Mouse (Mus musculus) embryonic facial prominence, embryonic 13.5 days (tissue): Measurements from ENCODE around the gene Rrm1. TPM values are rescaled to one million over a fixed set of nuclear protein-coding genes. Genes with fewer than 3 reads are reported as not detected.
"Not testable (repeated sequence)": the region's sequence is repeated elsewhere in the genome, so short reads cannot be mapped to it uniquely, and the experiment has no call there.

Experiments used
- ATAC-seq: fragments of 200-750 bp; cut with Nextera tagmentation; 2 replicates; pipeline ENCODE4 v1.8.0; 2017; ENCODE audit warnings: low read depth; ENCODE audit not compliant: insufficient number of reproducible peaks, insufficient read depth, low FRiP score, low TSS enrichment
- H3K27ac ChIP-seq: fragments of 300-500 bp; sonication (generic); 2 replicates; pipeline ENCODE4 v1.5.1; 2015; ENCODE audit warnings: moderate library complexity, mild to moderate bottlenecking, inconsistent platforms
- H3K27me3 ChIP-seq: fragments of 300-500 bp; sonication (generic); 2 replicates; pipeline ENCODE4 v1.6.1; 2015; ENCODE audit warnings: mild to moderate bottlenecking, inconsistent platforms
- H3K36me3 ChIP-seq: fragments of 300-500 bp; sonication (generic); 2 replicates; pipeline ENCODE4 v1.6.1; 2015; ENCODE audit warnings: mild to moderate bottlenecking, inconsistent platforms
- H3K4me1 ChIP-seq: fragments of 300-500 bp; sonication (generic); 2 replicates; pipeline ENCODE4 v1.6.1; 2015; ENCODE audit warnings: inconsistent platforms
- H3K4me2 ChIP-seq: fragments of 300-500 bp; sonication (generic); 2 replicates; pipeline ENCODE4 v1.6.1; 2015; ENCODE audit warnings: moderate library complexity, mild to moderate bottlenecking, inconsistent platforms
- H3K4me3 ChIP-seq: fragments of 300-500 bp; sonication (generic); 2 replicates; pipeline ENCODE4 v1.5.1; 2015; ENCODE audit warnings: mild to moderate bottlenecking, inconsistent platforms
- H3K9ac ChIP-seq: fragments of 300-500 bp; sonication (generic); 2 replicates; pipeline ENCODE4 v1.6.1; 2015; ENCODE audit warnings: mild to moderate bottlenecking, inconsistent platforms
- H3K9me3 ChIP-seq: fragments of 300-500 bp; sonication (generic); 2 replicates; pipeline ENCODE4 v1.6.1; 2016; ENCODE audit warnings: inconsistent platforms
- WGBS: fragments of 180-500 bp; shearing (Covaris S2); methylation state at CpG from one replicate; pipeline ENCODE4 v1.1.7; 2015; ENCODE audit warnings: mixed read lengths; 5-methylcytosine and 5-hydroxymethylcytosine counted together
- polyA plus RNA-seq: library from polyadenylated mRNA; unstranded; fragments of >200 nt; fragmentation: Nextera tagmentation; extraction: Ambion mirVana; gene quantifications from 2 replicates; pipeline ENCODE4 v1.2.1, GENCODE M21; 2015

The Rrm1 gene
- polyA plus RNA-seq, 1 experiment from 2014 or later: 154 TPM

- H3K4me1 ChIP-seq: no peaks in the 10 kb centered on the region
- H3K27me3 ChIP-seq: no peaks in the 10 kb centered on the region
- no peak for ATAC-seq
- WGBS: 86% methylated on average over 4 of the region's 4 CpGs
- H3K4me3 ChIP-seq: no peak overlapping the region
- H3K36me3 ChIP-seq: no peaks in the 10 kb centered on the region
- H3K27ac ChIP-seq: no peak overlapping the region
- no peak overlapping the region for H3K4me2 ChIP-seq
- H3K9me3 ChIP-seq: no peaks in the 10 kb centered on the region
- no peak overlapping the region for H3K9ac ChIP-seq
Measured at GRCm38 (mm10) chr7:102478425-102478824, 36.9 kb downstream of the Rrm1 start.

DNA sequence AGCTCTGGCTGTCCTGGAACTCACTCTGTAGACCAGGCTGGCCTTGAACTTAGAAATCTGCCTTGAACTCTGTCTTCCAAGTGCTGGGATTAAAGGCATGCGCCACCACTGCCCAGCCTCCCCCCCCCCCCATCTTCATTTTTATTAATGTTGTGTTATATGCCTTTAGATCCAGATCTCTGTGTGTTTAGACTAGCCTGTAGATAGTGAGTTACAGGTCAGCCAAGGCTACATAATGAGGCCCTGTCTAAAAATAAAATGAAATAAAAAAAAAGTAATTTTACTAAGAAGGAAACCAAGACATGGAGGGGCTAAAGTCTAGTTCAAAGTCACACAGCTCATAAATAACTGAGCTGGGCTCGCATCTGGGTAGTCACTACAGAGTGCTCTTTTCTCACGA, 37.4 kb downstream of the Rrm1 start:
- H3K9me3 ChIP-seq: no peaks in the 10 kb centered on the region
- no peak for ATAC-seq
- no peak overlapping the region for H3K9ac ChIP-seq
- no peaks in the 10 kb centered on the region for H3K4me1 ChIP-seq
- H3K27ac ChIP-seq: no peak overlapping the region
- no peaks in the 10 kb centered on the region for H3K27me3 ChIP-seq
- H3K4me2 ChIP-seq: no peak overlapping the region
- H3K36me3 ChIP-seq: no peaks in the 10 kb centered on the region
- 80% methylated on average over 3 of the region's 3 CpGs for WGBS
- H3K4me3 ChIP-seq: no peak overlapping the region

DNA sequence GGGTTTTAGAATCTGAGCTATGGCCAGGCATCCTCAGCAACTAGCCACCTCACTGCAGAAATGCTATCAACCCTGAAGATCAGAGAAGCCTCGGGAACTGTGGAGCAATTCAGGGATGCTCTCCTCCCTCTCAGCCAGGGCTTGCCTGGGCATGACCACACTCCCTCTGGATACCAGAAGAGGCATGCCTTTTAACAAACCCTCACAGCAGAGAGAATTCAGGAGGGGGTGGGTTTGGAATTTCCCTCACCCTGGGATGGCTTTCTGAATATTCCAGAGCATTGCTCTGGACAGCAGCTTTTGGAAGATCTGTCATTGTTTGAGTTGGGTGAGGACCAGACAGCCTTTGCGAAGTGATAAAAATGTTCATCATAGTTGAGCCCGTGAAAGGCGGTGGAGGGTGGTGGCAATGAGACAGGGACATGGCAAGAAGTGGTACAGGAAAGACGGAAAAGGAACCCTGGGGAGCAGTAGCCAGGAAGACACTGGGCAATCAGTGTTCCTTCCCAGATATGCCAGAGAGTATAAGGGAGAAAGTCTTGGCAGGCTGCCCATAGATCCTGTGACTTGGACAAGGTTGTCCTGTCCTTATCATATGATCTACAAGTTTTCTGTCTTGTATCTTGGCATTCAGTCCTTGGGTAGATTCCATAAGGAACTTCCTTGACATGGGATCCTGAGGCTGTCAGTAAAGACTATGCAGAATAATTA, 38.0 kb downstream of the Rrm1 start:
- Histone ChIP-seq H3K4me2 (no peak overlapping the region), H3K9ac (no peak overlapping the region), H3K9me3 (no peaks in the 10 kb centered on the region), H3K27me3 (no peaks in the 10 kb centered on the region), H3K27ac (no peak overlapping the region), H3K4me1 (no peaks in the 10 kb centered on the region), H3K36me3 (no peaks in the 10 kb centered on the region), H3K4me3 (no peak overlapping the region)
- ATAC-seq: no peak
- 75% methylated on average over 5 of the region's 5 CpGs for WGBS

DNA sequence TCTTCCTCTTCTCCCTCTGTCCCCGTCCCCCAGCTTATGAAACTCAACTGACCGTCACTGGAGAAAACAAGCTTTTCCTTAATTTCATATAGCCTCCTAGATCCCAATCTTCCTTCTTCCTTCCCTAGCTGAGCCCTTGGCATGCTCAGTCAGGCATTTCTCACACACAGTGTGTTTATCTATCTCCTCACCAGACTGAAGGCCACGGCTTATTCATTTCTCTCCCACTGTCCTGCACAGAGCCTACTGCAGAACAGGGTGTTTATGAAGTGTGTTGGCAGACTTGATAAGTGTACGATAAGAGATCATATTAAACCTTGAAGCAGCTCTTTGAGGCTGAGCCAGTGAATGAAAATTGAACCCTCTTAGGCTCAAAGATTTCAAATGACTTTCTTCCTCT, 39.3 kb downstream of the Rrm1 start:
- H3K9me3 ChIP-seq: no peaks in the 10 kb centered on the region
- no peaks in the 10 kb centered on the region for H3K27me3 ChIP-seq
- H3K4me3 ChIP-seq: no peak overlapping the region
- no peak overlapping the region for H3K4me2 ChIP-seq
- no peak for ATAC-seq
- H3K9ac ChIP-seq: no peak overlapping the region
- H3K36me3 ChIP-seq: no peaks in the 10 kb centered on the region
- no peaks in the 10 kb centered on the region for H3K4me1 ChIP-seq
- WGBS: 87% methylated on average over 4 of the region's 4 CpGs
- H3K27ac ChIP-seq: no peak overlapping the region

GRCm38 (mm10) chr7:102481579-102481978, 40.1 kb downstream of the Rrm1 start, which contains the start of gene Olfr543:
TSS of gene Olfr543 (minus strand) at chr7:102481679.
- Histone ChIP-seq H3K36me3 (no peaks in the 10 kb centered on the region), H3K27ac (no peak within 1 kb of the TSS), H3K9me3 (no peaks in the 10 kb centered on the region), H3K4me1 (no peaks in the 10 kb centered on the region), H3K9ac (no peak within 1 kb of the TSS), H3K4me3 (no peak within 1 kb of the TSS), H3K4me2 (no peak within 1 kb of the TSS), H3K27me3 (no peaks in the 10 kb centered on the region)
- 94% methylated on average over 4 of the region's 4 CpGs for WGBS
- no peak for ATAC-seq

GRCm38 (mm10) chr7:102483665-102484064, 42.2 kb downstream of the Rrm1 start:
- WGBS: 92% methylated on average over 2 of the region's 2 CpGs
- Histone ChIP-seq H3K27me3 (no peaks in the 10 kb centered on the region), H3K4me2 (no peak overlapping the region), H3K9me3 (no peaks in the 10 kb centered on the region), H3K36me3 (no peaks in the 10 kb centered on the region), H3K9ac (no peak overlapping the region), H3K27ac (no peak overlapping the region), H3K4me3 (no peak overlapping the region), H3K4me1 (no peaks in the 10 kb centered on the region)
- no peak for ATAC-seq

DNA sequence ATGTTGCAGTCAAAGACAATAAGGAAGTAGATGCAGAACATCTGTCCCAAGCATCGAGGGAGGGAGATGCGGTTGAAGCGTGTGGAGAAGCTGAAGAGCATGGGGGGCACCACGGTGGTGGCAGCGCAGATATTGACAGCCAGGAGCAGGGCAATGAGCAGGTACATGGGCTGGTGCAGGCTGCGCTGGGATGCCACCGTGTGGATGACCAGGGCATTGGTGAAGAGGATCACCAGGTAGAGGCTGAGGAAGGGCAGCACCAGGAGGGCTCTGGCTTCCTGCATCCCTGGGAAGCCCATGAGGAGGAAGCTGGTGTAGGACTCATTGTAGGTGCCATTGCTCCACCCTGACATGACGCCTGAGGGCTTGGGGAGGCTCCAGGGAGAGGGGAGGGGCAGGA, 43.3 kb downstream of the Rrm1 start:
- 73% methylated on average over 8 of the region's 8 CpGs for WGBS
- H3K9me3 ChIP-seq, ATAC-seq, H3K27ac ChIP-seq, H3K4me2 ChIP-seq, H3K36me3 ChIP-seq, H3K27me3 ChIP-seq, H3K4me3 ChIP-seq, H3K9ac ChIP-seq, H3K4me1 ChIP-seq: not testable (repeated sequence)

- no peaks in the 10 kb centered on the region for H3K36me3 ChIP-seq
- no peaks in the 10 kb centered on the region for H3K4me1 ChIP-seq
- 0 out of 2 replicates have a peak, but pooled peaks have one; percentile 43 for ATAC-seq
- 72% methylated on average over 1 of the region's 1 CpGs for WGBS
- no peak overlapping the region for H3K9ac ChIP-seq
- H3K9me3 ChIP-seq: no peaks in the 10 kb centered on the region
- H3K27ac ChIP-seq: no peak overlapping the region
- no peaks in the 10 kb centered on the region for H3K27me3 ChIP-seq
- H3K4me2 ChIP-seq: no peak overlapping the region
- no peak overlapping the region for H3K4me3 ChIP-seq
Measured at GRCm38 (mm10) chr7:102486105-102486504, 44.6 kb downstream of the Rrm1 start.

GRCm38 (mm10) chr7:102488161-102488560, 46.7 kb downstream of the Rrm1 start, which contains the start of gene Olfr544:
TSS of gene Olfr544 (minus strand) at chr7:102488313.
- Histone ChIP-seq H3K9me3 (no peaks in the 10 kb centered on the region), H3K9ac (no peak within 1 kb of the TSS), H3K4me1 (no peaks in the 10 kb centered on the region), H3K27ac (no peak within 1 kb of the TSS), H3K4me2 (no peak within 1 kb of the TSS), H3K4me3 (no peak within 1 kb of the TSS), H3K36me3 (no peaks in the 10 kb centered on the region), H3K27me3 (no peaks in the 10 kb centered on the region)
- WGBS: 58% methylated on average over 1 of the region's 1 CpGs
- no peak for ATAC-seq

DNA sequence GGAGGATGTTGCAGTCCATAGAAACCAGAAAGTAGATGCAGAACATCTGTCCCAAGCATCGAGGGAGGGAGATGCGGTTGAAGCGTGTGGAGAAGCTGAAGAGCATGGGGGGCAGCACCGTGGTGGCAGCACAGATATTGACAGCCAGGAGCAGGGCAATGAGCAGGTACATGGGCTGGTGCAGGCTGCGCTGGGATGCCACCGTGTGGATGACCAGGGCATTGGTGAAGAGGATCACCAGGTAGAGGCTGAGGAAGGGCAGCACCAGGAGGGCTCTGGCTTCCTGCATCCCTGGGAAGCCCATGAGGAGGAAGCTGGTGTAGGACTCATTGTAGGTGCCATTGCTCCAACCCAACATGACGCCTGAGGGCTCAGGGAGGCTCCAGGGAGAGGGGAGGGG, 52.9 kb downstream of the Rrm1 start:
- H3K4me1 ChIP-seq, H3K4me3 ChIP-seq, H3K9me3 ChIP-seq, H3K27ac ChIP-seq, H3K36me3 ChIP-seq, H3K4me2 ChIP-seq, H3K9ac ChIP-seq, H3K27me3 ChIP-seq: not testable (repeated sequence)
- WGBS: 52% methylated on average over 7 of the region's 7 CpGs
- ATAC-seq: 0 out of 2 replicates have a peak, but pooled peaks have one; percentile 43

GRCm38 (mm10) chr7:102499473-102499872, 58.0 kb downstream of the Rrm1 start, which contains the start of gene Olfr545:
TSS of gene Olfr545 (minus strand) at chr7:102499573.
- Histone ChIP-seq H3K36me3 (no peaks in the 10 kb centered on the region), H3K9me3 (no peaks in the 10 kb centered on the region), H3K4me3 (no peak within 1 kb of the TSS), H3K27me3 (no peaks in the 10 kb centered on the region), H3K4me2 (no peak within 1 kb of the TSS), H3K27ac (no peak within 1 kb of the TSS), H3K9ac (no peak within 1 kb of the TSS), H3K4me1 (no peaks in the 10 kb centered on the region)
- 67% methylated on average over 3 of the region's 3 CpGs for WGBS
- no peak for ATAC-seq

DNA sequence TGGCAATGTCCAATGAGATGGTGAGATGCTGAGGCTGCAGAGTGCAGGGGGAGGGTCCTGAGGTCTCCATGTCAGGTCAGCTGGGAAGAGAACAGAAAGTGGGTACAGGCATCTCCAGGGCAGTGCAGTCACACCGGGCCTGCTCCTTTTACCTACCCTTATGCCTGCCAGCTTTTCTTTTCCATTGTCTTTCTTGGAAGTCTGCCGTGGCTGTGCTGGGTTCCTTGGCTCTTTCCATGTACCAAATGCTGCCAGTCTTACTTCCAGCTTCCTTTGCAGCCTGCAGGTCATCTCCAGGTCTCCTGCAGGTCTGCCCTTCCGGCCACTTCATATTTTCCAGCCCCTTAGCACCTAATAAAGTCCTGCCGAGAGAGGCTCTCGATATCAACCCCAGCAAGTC, 60.5 kb downstream of the Rrm1 start:
- 82% methylated on average over 5 of the region's 5 CpGs for WGBS
- H3K4me2 ChIP-seq: no peak overlapping the region
- H3K9ac ChIP-seq: no peak overlapping the region
- no peaks in the 10 kb centered on the region for H3K4me1 ChIP-seq
- H3K36me3 ChIP-seq: no peaks in the 10 kb centered on the region
- no peaks in the 10 kb centered on the region for H3K9me3 ChIP-seq
- ATAC-seq: no peak
- no peak overlapping the region for H3K4me3 ChIP-seq
- H3K27ac ChIP-seq: no peak overlapping the region
- H3K27me3 ChIP-seq: no peaks in the 10 kb centered on the region
